Mouse (Mus musculus) neural tube, embryonic 11.5 days (tissue): Measurements from ENCODE around the gene Jup. TPM values are rescaled to one million over a fixed set of nuclear protein-coding genes. Genes with fewer than 3 reads are reported as not detected.
"Not testable (repeated sequence)": the region's sequence is repeated elsewhere in the genome, so short reads cannot be mapped to it uniquely, and the experiment has no call there.

ENCODE experiments used
- ATAC-seq: fragments of 200-750 bp; cut with Nextera tagmentation; 2 replicates; pipeline ENCODE4 v1.8.0; 2017; ENCODE audit warnings: moderate number of reproducible peaks, mild to moderate bottlenecking, moderate TSS enrichment, moderate library complexity; ENCODE audit not compliant: insufficient read depth, low FRiP score, low TSS enrichment
- DNase-seq: peaks from one replicate; pipeline ENCODE4 v3.0.0-alpha.2; 2015; ENCODE audit warnings: low spot score
- H3K27ac ChIP-seq: fragments of 300-500 bp; sonication (generic); 2 replicates; pipeline ENCODE4 v1.5.1; 2014; ENCODE audit warnings: low read depth, mild to moderate bottlenecking, low read length
- H3K27me3 ChIP-seq: fragments of 300-500 bp; sonication (generic); 2 replicates; pipeline ENCODE4 v1.6.1; 2014; ENCODE audit warnings: mild to moderate bottlenecking, low read length, mixed read lengths; ENCODE audit not compliant: control insufficient read depth, insufficient read depth
- H3K36me3 ChIP-seq: fragments of 300-500 bp; sonication (generic); 2 replicates; pipeline ENCODE4 v1.6.1; 2014; ENCODE audit warnings: mild to moderate bottlenecking, low read length, moderate library complexity, mixed read lengths; ENCODE audit not compliant: control insufficient read depth, insufficient read depth
- H3K4me1 ChIP-seq: fragments of 300-500 bp; sonication (generic); 2 replicates; pipeline ENCODE4 v1.6.1; 2014; ENCODE audit warnings: low read length, mixed read lengths; ENCODE audit not compliant: control insufficient read depth, insufficient read depth
- H3K4me2 ChIP-seq: fragments of 300-500 bp; sonication (generic); 2 replicates; pipeline ENCODE4 v1.6.1; 2014; ENCODE audit warnings: low read depth, mild to moderate bottlenecking, moderate library complexity
- H3K4me3 ChIP-seq: fragments of 300-500 bp; sonication (generic); 2 replicates; pipeline ENCODE4 v1.5.1; 2014; ENCODE audit warnings: low read depth, low read length
- H3K9ac ChIP-seq: fragments of 300-500 bp; sonication (generic); 2 replicates; pipeline ENCODE4 v1.6.1; 2014; ENCODE audit warnings: mild to moderate bottlenecking, low read length
- H3K9me3 ChIP-seq: fragments of 300-500 bp; sonication (generic); 2 replicates; pipeline ENCODE4 v1.6.1; 2016; ENCODE audit warnings: low read length; ENCODE audit not compliant: control insufficient read depth
- WGBS: fragments of 180-500 bp; shearing (Covaris S2); extraction: QIAGEN DNeasy Blood & Tissue Kit; methylation state at CpG from one replicate; pipeline ENCODE4 v1.1.7; 2014; 5-methylcytosine and 5-hydroxymethylcytosine counted together
- polyA plus RNA-seq: library from polyadenylated mRNA; unstranded; fragments of >200 nt; fragmentation: Nextera tagmentation; extraction: Ambion mirVana; gene quantifications from 2 replicates; pipeline ENCODE4 v1.2.1, GENCODE M21; 2014

The Jup gene
- polyA plus RNA-seq, 1 experiment from 2014 or later: 48.8 TPM

GRCm38 (mm10) chr11:100376005-100376404 is 21.6 kb downstream of the Jup start:
- Histone ChIP-seq H3K27ac (no peak overlapping the region), H3K4me3 (no peak overlapping the region), H3K4me1 (no peaks in the 10 kb centered on the region), H3K9ac (no peak overlapping the region), H3K9me3 (no peaks in the 10 kb centered on the region), H3K36me3 (peaks cover 4% of the 10 kb centered on the region), H3K4me2 (no peak overlapping the region), H3K27me3 (no peaks in the 10 kb centered on the region)
- DNase-seq: no peak
- WGBS: 68% methylated on average over 4 of the region's 4 CpGs
- ATAC-seq: no peak

GRCm38 (mm10) chr11:100375127-100375526 is 22.4 kb downstream of the Jup start:
- Histone ChIP-seq H3K9ac (no peak overlapping the region), H3K4me2 (no peak overlapping the region), H3K27me3 (no peaks in the 10 kb centered on the region), H3K9me3 (no peaks in the 10 kb centered on the region), H3K27ac (no peak overlapping the region), H3K4me3 (no peak overlapping the region), H3K36me3 (peaks cover 2% of the 10 kb centered on the region), H3K4me1 (no peaks in the 10 kb centered on the region)
- DNase-seq (no peak), ATAC-seq (no peak)
- WGBS: 92% methylated on average over 9 of the region's 9 CpGs

- Histone ChIP-seq H3K27ac (no peak overlapping the region), H3K4me3 (no peak overlapping the region), H3K4me2 (no peak overlapping the region), H3K27me3 (no peaks in the 10 kb centered on the region), H3K36me3 (peaks cover 2% of the 10 kb centered on the region), H3K9ac (no peak overlapping the region), H3K4me1 (no peaks in the 10 kb centered on the region), H3K9me3 (no peaks in the 10 kb centered on the region)
- DNase-seq (no peak), ATAC-seq (no peak; the same call in 1 of the 2 replicates)
- WGBS: 67% methylated on average over 7 of the region's 8 CpGs
These were observed 25.5 kb downstream of the Jup start for GRCm38 (mm10) chr11:100371981-100372558.

- Histone ChIP-seq H3K27me3 (no peaks in the 10 kb centered on the region), H3K27ac (no peak overlapping the region), H3K36me3 (peaks cover 2% of the 10 kb centered on the region; the same call in 1 of the 2 replicates), H3K4me1 (no peaks in the 10 kb centered on the region), H3K9me3 (no peaks in the 10 kb centered on the region), H3K4me3 (no peak overlapping the region), H3K9ac (no peak overlapping the region), H3K4me2 (no peak overlapping the region)
- ATAC-seq (no peak), DNase-seq (no peak)
- 81% methylated on average over 8 of the region's 8 CpGs for WGBS
These were observed 27.7 kb downstream of the Jup start for GRCm38 (mm10) chr11:100369822-100370221.

GRCm38 (mm10) chr11:100369145-100369544 is 28.4 kb downstream of the Jup start:
- no peaks in the 10 kb centered on the region for H3K4me1 ChIP-seq
- no peaks in the 10 kb centered on the region; the same call in 1 of the 2 replicates for H3K36me3 ChIP-seq
- WGBS: 73% methylated on average over 7 of the region's 7 CpGs
- H3K27ac ChIP-seq: no peak overlapping the region
- no peaks in the 10 kb centered on the region for H3K9me3 ChIP-seq
- H3K4me3 ChIP-seq: no peak overlapping the region
- H3K27me3 ChIP-seq: no peaks in the 10 kb centered on the region
- no peak for DNase-seq
- no peak for ATAC-seq
- H3K9ac ChIP-seq: no peak overlapping the region
- H3K4me2 ChIP-seq: no peak overlapping the region

GRCm38 (mm10) chr11:100362979-100363562 is 34.5 kb downstream of the Jup start:
- Histone ChIP-seq H3K9me3 (no peaks in the 10 kb centered on the region), H3K9ac (no peak overlapping the region), H3K27ac (no peak overlapping the region), H3K27me3 (peaks cover 6% of the 10 kb centered on the region; the same call in 1 of the 2 replicates), H3K4me3 (no peak overlapping the region), H3K4me1 (no peaks in the 10 kb centered on the region), H3K4me2 (no peak overlapping the region), H3K36me3 (no peaks in the 10 kb centered on the region)
- 18% methylated on average over 12 of the region's 12 CpGs for WGBS
- DNase-seq (peak; percentile 73), ATAC-seq (no peak)

- no peaks in the 10 kb centered on the region for H3K36me3 ChIP-seq
- WGBS: 9% methylated on average over 8 of the region's 8 CpGs
- no peaks in the 10 kb centered on the region for H3K9me3 ChIP-seq
- H3K9ac ChIP-seq: no peak overlapping the region
- H3K4me2 ChIP-seq: no peak overlapping the region
- peaks cover 7% of the 10 kb centered on the region; the same call in 1 of the 2 replicates for H3K27me3 ChIP-seq
- ATAC-seq: peak; percentile 50; the same call in 1 of the 2 replicates
- DNase-seq: peak; percentile 77
- no peaks in the 10 kb centered on the region for H3K4me1 ChIP-seq
- H3K27ac ChIP-seq: no peak overlapping the region
- no peak overlapping the region for H3K4me3 ChIP-seq
These were observed 35.2 kb downstream of the Jup start for GRCm38 (mm10) chr11:100362209-100362978.

- not testable (repeated sequence) for H3K9ac ChIP-seq, H3K36me3 ChIP-seq, DNase-seq, H3K27ac ChIP-seq, H3K4me2 ChIP-seq, ATAC-seq, H3K4me3 ChIP-seq, H3K4me1 ChIP-seq, H3K9me3 ChIP-seq
- H3K27me3 ChIP-seq: peaks cover 11% of the 10 kb centered on the region; the same call in 1 of the 2 replicates
- no CpG with 5 or more reads among the region's 13 CpGs for WGBS
These were observed 36.5 kb downstream of the Jup start for GRCm38 (mm10) chr11:100361059-100361458.
